Mouse (Mus musculus) liver, embryonic 13.5 days (tissue): Measurements from ENCODE around the gene Rpl12. TPM values are rescaled to one million over a fixed set of nuclear protein-coding genes. Genes with fewer than 3 reads are reported as not detected.
A peak's percentile ranks its signal among the peaks of the same experiment; 100 is the strongest.

Source experiments
- ATAC-seq: fragments of 200-750 bp; cut with Nextera tagmentation; 2 replicates; pipeline ENCODE4 v1.8.0; 2017; ENCODE audit warnings: low read depth, mild to moderate bottlenecking, moderate number of reproducible peaks, moderate library complexity
- DNase-seq: peaks from one replicate; pipeline ENCODE4 v3.0.0; 2022
- H3K27ac ChIP-seq: fragments of 300-500 bp; sonication (generic); 2 replicates; pipeline ENCODE4 v1.5.1; 2015; ENCODE audit warnings: moderate library complexity, mild to moderate bottlenecking, inconsistent platforms
- H3K27me3 ChIP-seq: fragments of 300-500 bp; sonication (generic); 2 replicates; pipeline ENCODE4 v1.6.1; 2015; ENCODE audit warnings: mild to moderate bottlenecking, inconsistent platforms
- H3K36me3 ChIP-seq: fragments of 300-500 bp; sonication (generic); 2 replicates; pipeline ENCODE4 v1.6.1; 2015; ENCODE audit warnings: mild to moderate bottlenecking, inconsistent platforms
- H3K4me1 ChIP-seq: fragments of 300-500 bp; sonication (generic); replicated peaks from 2 replicates; pipeline ENCODE4 v1.6.1; 2015; ENCODE audit warnings: inconsistent platforms
- H3K4me2 ChIP-seq: fragments of 300-500 bp; sonication (generic); 2 replicates; pipeline ENCODE4 v1.6.1; 2015; ENCODE audit warnings: inconsistent platforms, mild to moderate bottlenecking, moderate library complexity
- H3K4me3 ChIP-seq: fragments of 300-500 bp; sonication (generic); replicated peaks from 2 replicates; pipeline ENCODE4 v1.5.1; 2015; ENCODE audit warnings: mild to moderate bottlenecking, inconsistent platforms
- H3K9ac ChIP-seq: fragments of 300-500 bp; sonication (generic); 2 replicates; pipeline ENCODE4 v1.6.1; 2015; ENCODE audit warnings: mild to moderate bottlenecking, inconsistent platforms
- H3K9me3 ChIP-seq: fragments of 300-500 bp; sonication (generic); replicated peaks from 2 replicates; pipeline ENCODE4 v1.6.1; 2016; ENCODE audit warnings: inconsistent platforms
- WGBS: fragments of 180-500 bp; shearing (Covaris S2); methylation state at CpG from one replicate; pipeline ENCODE4 v1.1.7; 2015; ENCODE audit not compliant: insufficient replicate concordance; 5-methylcytosine and 5-hydroxymethylcytosine counted together
- polyA plus RNA-seq: library from polyadenylated mRNA; unstranded; fragments of >200 nt; fragmentation: Nextera tagmentation; extraction: Ambion mirVana; gene quantifications from 2 replicates; pipeline ENCODE4 v1.2.1, GENCODE M21; 2015

Gene Rpl12
- polyA plus RNA-seq, 1 experiment from 2014 or later = 148 TPM

DNA sequence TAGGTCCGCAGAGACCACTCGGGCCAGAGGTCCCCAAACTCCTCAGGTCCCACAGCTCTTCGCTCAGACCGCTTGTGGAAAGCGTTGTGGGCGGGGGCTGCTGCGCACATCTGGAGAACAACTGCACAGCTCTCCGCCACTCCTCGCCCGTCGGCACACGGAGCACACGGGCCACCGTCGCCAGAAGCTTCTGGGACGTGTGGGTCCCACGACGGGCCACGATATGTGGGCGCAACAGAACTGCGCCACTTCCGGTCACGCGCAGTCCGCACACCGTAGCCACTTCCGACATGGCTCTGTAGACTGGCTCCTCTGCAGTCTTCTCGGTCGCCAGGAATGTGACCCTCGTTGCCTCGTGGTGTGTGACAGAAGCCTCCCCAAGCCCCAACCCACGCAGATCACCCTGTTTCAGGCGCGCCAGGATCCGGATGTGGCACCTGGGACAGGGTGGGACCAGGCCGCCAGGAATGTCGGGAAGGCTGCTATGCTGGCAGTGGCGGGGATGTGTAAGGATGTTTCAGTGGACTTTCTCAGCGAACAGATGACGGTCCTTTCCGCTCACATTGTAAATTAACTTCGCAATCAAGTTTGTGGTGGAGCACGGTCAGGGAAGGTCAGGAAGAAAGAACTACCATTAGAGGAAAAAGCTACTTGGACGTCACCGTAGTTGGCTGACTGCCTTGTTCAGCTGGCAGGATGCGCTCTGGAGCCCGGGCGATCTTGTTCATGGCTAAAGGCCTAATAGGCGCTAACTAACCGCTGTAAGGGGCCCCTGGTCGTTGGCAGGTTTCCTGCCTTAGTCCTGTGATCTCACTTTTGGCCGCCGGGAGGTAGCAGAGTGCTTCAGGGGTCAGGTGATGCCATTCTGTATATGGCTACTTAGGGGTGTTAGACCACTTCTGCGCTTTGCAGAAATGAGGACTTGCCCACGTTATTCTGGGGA, 5.6 kb downstream of the Rpl12 start:
- H3K27me3 ChIP-seq = no peaks in the 10 kb centered on the region
- under 1% methylated on average over 55 of the region's 55 CpGs for WGBS

DNA sequence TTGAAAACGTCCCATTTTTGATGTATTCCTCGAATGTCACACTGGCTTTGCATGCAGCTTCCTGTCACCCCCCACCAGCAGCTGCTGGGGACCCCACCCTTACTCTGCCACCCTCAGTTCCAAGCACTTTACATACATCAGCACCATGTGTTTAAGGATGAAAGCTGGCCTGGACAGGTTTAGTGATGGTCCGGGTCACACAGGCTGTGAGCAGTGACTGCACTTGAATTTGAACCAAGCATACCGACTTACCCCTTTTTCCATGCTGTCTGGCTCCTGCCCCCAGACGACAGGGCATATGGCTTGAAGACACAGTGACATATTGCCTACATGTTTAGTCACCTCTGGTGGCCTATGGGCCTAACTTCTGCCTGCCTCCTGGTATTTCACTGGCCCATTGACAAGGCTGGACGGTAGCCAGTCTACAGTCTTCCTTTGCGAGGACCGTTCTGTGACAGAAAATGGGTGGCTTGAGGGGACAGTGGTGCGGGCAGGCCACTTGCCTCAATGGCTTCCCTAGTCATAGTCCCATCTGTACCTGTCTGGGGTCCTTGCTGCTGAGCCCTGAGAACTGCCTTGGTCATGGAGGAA, 6.8 kb downstream of the Rpl12 start:
- peak overlapping the region; percentile 81 for H3K4me3 ChIP-seq

More for the DNA sequence above, 5.6 kb downstream of the Rpl12 start:
- peak overlapping the region; percentile 95 for H3K27ac ChIP-seq
- H3K36me3 ChIP-seq = peaks cover 29% of the 10 kb centered on the region
- H3K4me1 ChIP-seq = peaks cover 56% of the 10 kb centered on the region
- peak overlapping the region; percentile 87 for H3K9ac ChIP-seq
- H3K4me3 ChIP-seq = peak overlapping the region; percentile 81
- peak; percentile 80 for ATAC-seq
- peak; percentile 73 for DNase-seq
- no peaks in the 10 kb centered on the region for H3K9me3 ChIP-seq
- peak overlapping the region; percentile 97 for H3K4me2 ChIP-seq

DNA sequence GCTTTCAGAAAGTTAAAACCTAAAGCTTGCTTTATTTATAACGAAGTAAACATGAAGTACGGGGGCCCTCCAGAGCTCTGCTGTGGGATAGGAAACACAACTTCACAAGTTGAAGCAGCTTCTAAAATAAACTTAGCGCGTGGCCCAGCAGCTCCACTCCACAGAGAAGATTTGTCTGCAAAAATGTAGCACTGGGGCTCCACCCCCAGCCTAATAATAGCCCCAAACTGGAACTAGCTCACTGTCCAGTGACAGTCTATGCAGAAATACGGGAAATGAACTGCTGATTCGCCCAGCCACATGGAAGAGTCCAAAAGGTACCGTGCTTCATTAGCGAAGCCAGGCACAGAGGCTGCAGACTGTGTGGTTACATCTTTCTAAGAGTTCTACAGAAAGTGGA, 8.0 kb downstream of the Rpl12 start:
- Histone ChIP-seq H3K4me2 (no peak overlapping the region), H3K27ac (peak overlapping the region; percentile 0; the same call in 1 of the 2 replicates), H3K4me1 (peaks cover 32% of the 10 kb centered on the region), H3K36me3 (peaks cover 13% of the 10 kb centered on the region), H3K4me3 (no peak overlapping the region), H3K9ac (no peak overlapping the region), H3K9me3 (no peaks in the 10 kb centered on the region), H3K27me3 (no peaks in the 10 kb centered on the region)
- ATAC-seq (no peak), DNase-seq (no peak)
- 61% methylated on average over 8 of the region's 8 CpGs for WGBS

More for the DNA sequence above, 6.8 kb downstream of the Rpl12 start:
- H3K27me3 ChIP-seq = no peaks in the 10 kb centered on the region
- peaks cover 18% of the 10 kb centered on the region for H3K36me3 ChIP-seq
- DNase-seq = no peak
- H3K27ac ChIP-seq = 0 out of 2 replicates have a peak overlapping the region, but pooled peaks have one; percentile 95
- peak overlapping the region; percentile 97 for H3K4me2 ChIP-seq
- WGBS = 75% methylated on average over 9 of the region's 9 CpGs
- H3K9me3 ChIP-seq = no peaks in the 10 kb centered on the region
- peak overlapping the region; percentile 87 for H3K9ac ChIP-seq
- ATAC-seq = no peak
- peaks cover 45% of the 10 kb centered on the region for H3K4me1 ChIP-seq

DNA sequence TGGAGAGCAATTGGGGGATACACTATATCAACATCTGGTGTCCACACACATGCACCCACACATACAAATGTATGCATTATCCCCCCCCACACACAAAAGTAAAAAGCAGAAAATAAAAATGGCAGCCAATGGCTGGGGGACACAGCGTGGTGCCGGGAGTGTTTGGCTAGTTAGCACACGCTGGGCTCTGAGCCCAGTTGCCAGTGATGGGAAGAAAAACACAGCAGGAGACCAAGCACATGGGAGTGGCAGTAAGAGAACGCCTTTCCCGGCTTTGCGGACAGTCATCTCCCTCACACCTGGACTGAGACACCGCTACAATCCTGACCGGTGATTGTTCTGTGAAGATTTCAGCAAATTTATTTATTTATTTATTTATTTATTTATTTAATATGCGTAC, 9.9 kb downstream of the Rpl12 start:
- Histone ChIP-seq H3K27me3 (no peaks in the 10 kb centered on the region), H3K4me2 (no peak overlapping the region), H3K9me3 (no peaks in the 10 kb centered on the region), H3K4me1 (peaks cover 16% of the 10 kb centered on the region), H3K4me3 (no peak overlapping the region), H3K27ac (no peak overlapping the region), H3K36me3 (peaks cover 15% of the 10 kb centered on the region), H3K9ac (no peak overlapping the region)
- WGBS = 77% methylated on average over 9 of the region's 9 CpGs
- DNase-seq = no peak
- ATAC-seq = no peak

DNA sequence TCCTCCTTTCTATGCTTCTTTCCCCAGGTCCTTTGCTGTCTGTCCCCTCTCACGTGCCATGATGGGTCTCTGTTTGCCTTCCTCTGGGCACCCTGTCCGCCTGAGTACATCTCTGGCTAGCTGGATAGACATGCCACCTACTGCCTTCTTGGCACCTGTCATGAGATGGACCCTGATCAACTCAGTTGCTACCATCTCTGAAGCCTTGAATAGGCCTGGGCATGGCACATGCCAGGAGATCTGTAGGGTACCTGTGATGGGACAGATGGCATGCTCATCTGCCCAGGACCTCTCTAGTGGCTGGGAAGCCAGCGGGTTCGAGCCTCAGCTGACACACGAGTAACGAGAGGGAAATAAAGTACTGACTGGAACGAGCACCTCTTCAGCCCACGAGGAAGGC, 12.9 kb downstream of the Rpl12 start:
- WGBS = 87% methylated on average over 8 of the region's 8 CpGs
- DNase-seq = no peak
- H3K27ac ChIP-seq = no peak overlapping the region
- H3K9ac ChIP-seq = no peak overlapping the region
- H3K4me2 ChIP-seq = no peak overlapping the region
- H3K9me3 ChIP-seq = no peaks in the 10 kb centered on the region
- H3K27me3 ChIP-seq = no peaks in the 10 kb centered on the region
- H3K4me3 ChIP-seq = no peak overlapping the region
- peaks cover 15% of the 10 kb centered on the region for H3K36me3 ChIP-seq
- no peak for ATAC-seq
- H3K4me1 ChIP-seq = peaks cover 24% of the 10 kb centered on the region

DNA sequence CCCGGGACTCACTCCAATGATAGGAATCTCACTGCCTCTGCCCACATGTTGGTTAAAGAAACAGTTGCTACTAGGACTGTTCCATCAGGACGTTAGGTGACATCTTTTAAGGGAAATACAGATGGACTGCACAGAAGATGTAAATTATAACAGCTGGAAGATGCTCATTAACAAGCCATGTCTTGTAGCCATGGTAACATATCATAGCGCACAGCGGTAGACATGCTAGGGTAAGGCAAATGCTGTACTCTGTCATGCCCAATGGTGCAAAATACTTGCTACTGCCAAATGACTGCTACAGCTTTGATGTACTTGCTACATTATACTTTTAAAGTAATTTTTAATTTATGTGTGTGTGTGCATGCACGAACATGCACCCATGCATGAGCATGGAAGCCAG, 15.8 kb downstream of the Rpl12 start:
- no peak overlapping the region for H3K4me3 ChIP-seq
- no peak overlapping the region for H3K4me2 ChIP-seq
- H3K4me1 ChIP-seq = peaks cover 47% of the 10 kb centered on the region
- ATAC-seq (no peak), DNase-seq (no peak)
- H3K27me3 ChIP-seq = no peaks in the 10 kb centered on the region
- 63% methylated on average over 5 of the region's 5 CpGs for WGBS
- peaks cover 15% of the 10 kb centered on the region for H3K36me3 ChIP-seq
- H3K27ac ChIP-seq = no peak overlapping the region
- no peaks in the 10 kb centered on the region for H3K9me3 ChIP-seq
- no peak overlapping the region for H3K9ac ChIP-seq

DNA sequence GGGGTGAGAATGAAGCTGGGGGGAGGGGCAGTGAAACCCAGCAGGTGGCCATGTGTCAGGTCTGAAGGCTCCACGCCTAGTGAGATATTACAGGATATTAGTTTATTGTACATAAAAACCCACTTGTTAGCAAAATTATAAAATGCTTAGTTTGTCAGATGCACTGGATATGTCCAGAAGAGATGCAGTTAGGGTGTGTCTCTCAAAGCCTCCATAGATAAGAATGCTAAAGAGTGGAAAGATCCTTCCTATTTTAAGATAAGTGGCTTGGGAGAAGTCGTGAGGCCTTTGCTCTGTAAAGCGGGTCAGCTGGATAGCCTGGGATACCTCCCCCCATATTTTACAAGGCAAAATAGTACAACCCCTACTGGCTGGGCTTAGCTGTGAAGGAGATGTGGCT, 17.3 kb downstream of the Rpl12 start:
- peaks cover 3% of the 10 kb centered on the region; the same call in 1 of the 2 replicates for H3K27me3 ChIP-seq
- H3K9ac ChIP-seq = peak overlapping the region; percentile 50; the same call in 1 of the 2 replicates
- H3K27ac ChIP-seq = peak overlapping the region; percentile 68
- H3K4me1 ChIP-seq = peaks cover 56% of the 10 kb centered on the region
- no peak overlapping the region for H3K4me3 ChIP-seq
- DNase-seq (no peak), ATAC-seq (no peak)
- H3K9me3 ChIP-seq = no peaks in the 10 kb centered on the region
- H3K4me2 ChIP-seq = peak overlapping the region; percentile 46
- WGBS = 22% methylated on average over 3 of the region's 3 CpGs
- H3K36me3 ChIP-seq = peaks cover 12% of the 10 kb centered on the region

DNA sequence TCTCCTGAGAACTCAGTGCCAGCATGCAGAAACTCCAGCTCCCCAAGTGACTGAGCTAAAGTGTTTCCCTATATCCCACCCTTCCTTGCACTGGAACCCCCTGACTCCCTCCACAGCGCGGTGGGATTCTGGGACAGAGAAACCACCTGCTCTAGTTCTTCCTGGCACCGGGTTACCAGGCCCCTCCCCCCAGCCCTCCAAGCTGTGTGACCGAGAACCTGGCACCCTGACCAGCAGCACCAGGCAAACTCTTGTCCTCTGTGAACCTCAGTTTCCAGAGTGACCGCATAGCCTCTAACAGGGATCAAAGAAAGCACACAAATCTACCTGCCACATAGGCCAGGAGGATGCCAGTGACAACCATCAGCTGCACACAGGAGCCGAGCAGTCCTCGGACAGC, 18.3 kb downstream of the Rpl12 start:
- peaks cover 56% of the 10 kb centered on the region for H3K4me1 ChIP-seq

DNA sequence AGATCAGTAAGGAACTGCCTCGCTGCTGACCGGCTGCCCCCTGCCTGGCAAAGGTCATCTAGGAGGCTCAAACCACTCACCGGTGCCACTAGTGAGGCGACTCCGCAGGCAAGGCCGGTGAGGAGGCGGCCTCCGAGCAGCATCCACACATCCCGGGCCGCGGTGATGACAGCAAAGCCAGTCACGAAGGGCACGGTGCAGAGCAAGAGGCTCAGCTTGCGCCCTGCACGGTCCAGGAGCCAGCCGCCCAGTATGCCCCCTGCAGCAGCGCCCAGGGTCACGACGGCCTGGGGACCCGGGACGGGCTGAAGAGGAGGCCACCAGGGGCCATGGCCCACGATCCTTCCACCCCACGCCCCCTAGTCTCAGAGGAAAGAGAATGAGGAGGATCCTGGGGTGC, 19.9 kb downstream of the Rpl12 start:
- Histone ChIP-seq H3K9me3 (no peaks in the 10 kb centered on the region), H3K9ac (peak overlapping the region; percentile 86), H3K36me3 (no peaks in the 10 kb centered on the region), H3K27ac (peak overlapping the region; percentile 25; the same call in 1 of the 2 replicates), H3K27me3 (peaks cover 9% of the 10 kb centered on the region; the same call in 1 of the 2 replicates), H3K4me1 (peaks cover 56% of the 10 kb centered on the region), H3K4me2 (peak overlapping the region; percentile 99), H3K4me3 (peak overlapping the region; percentile 76)
- ATAC-seq = peak; percentile 19
- 1% methylated on average over 23 of the region's 23 CpGs for WGBS
- no peak for DNase-seq

More for the DNA sequence above, 18.3 kb downstream of the Rpl12 start:
- 77% methylated on average over 7 of the region's 7 CpGs for WGBS
- no peak overlapping the region for H3K27ac ChIP-seq
- H3K9me3 ChIP-seq = no peaks in the 10 kb centered on the region
- no peak for ATAC-seq
- no peak overlapping the region; the same call in 1 of the 2 replicates for H3K4me2 ChIP-seq
- no peak overlapping the region for H3K4me3 ChIP-seq
- no peak for DNase-seq
- 0 out of 2 replicates have a peak overlapping the region, but pooled peaks have one; percentile 17 for H3K9ac ChIP-seq
- peaks cover 7% of the 10 kb centered on the region; the same call in 1 of the 2 replicates for H3K27me3 ChIP-seq
- peaks cover 4% of the 10 kb centered on the region; the same call in 1 of the 2 replicates for H3K36me3 ChIP-seq

DNA sequence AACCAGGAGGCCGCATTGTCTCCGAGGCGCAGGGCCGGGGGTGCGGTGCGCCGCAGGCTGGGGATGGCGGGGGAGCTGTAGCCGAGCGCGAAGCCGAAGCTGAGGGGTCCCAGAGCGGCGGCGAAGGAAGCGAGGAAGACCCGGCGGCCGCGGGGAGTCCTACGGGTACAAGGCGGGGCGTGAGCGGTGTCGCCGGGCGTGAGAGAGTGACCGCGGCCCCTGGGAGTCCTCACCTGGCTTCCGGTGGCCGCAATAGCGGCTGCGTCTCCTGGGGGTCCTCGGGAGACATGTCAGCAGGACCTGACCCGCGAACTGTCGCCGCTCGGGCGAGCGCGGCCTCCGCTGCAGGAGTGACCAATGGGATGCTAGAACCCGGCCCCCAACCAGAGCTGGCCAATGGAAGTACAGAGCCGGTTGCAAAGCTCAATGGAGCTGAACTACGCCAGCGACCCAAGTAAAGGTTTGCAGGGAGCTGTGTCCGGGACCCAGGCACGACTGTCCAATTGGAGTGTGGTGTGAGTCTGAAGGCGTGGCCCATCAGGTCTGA, 20.4 kb downstream of the Rpl12 start, which contains the start of gene Slc2a8:
Slc2a8 (minus strand) TSS at position 359 of the 547 bp plus-strand sequence.
- peak; percentile 97 for ATAC-seq
- under 1% methylated on average over 50 of the region's 50 CpGs for WGBS

DNA sequence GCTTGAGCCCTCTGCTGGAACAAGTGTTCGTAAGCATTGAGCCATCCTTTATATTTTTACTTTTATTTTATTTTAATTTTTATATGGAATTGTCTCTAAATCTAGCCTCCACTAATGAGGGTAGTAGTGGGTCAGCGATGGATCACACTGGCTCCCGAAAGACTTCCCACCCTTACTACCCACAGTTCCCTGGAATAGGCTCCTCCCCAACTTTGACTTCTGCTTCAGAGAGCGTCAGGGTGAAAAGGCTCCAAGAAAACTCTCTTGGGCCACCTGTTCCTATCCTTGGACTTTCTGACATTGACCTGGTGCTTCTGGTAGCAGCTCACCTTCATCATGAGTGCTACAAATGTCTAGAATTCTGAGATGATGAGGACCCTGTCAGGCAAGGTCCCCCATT, 21.3 kb downstream of the Rpl12 start:
- Histone ChIP-seq H3K9ac (peak overlapping the region; percentile 53), H3K4me2 (peak overlapping the region; percentile 99), H3K27me3 (peaks cover 9% of the 10 kb centered on the region; the same call in 1 of the 2 replicates), H3K36me3 (no peaks in the 10 kb centered on the region), H3K4me1 (peaks cover 46% of the 10 kb centered on the region), H3K9me3 (no peaks in the 10 kb centered on the region), H3K4me3 (peak overlapping the region; percentile 76), H3K27ac (no peak overlapping the region)
- WGBS = 10% methylated on average over 4 of the region's 4 CpGs
- DNase-seq (no peak), ATAC-seq (no peak)

More for the DNA sequence above, 20.4 kb downstream of the Rpl12 start, which contains the start of gene Slc2a8:
- no peaks in the 10 kb centered on the region for H3K36me3 ChIP-seq
- H3K27me3 ChIP-seq = peaks cover 9% of the 10 kb centered on the region; the same call in 1 of the 2 replicates
- no peaks in the 10 kb centered on the region for H3K9me3 ChIP-seq
- peak within 1 kb of the TSS; percentile 86 for H3K9ac ChIP-seq
- H3K4me2 ChIP-seq = peak within 1 kb of the TSS; percentile 99
- peak within 1 kb of the TSS; percentile 25; the same call in 1 of the 2 replicates for H3K27ac ChIP-seq
- H3K4me1 ChIP-seq = peaks cover 52% of the 10 kb centered on the region
- peak; percentile 90 for DNase-seq
- H3K4me3 ChIP-seq = peak within 1 kb of the TSS; percentile 76
